Mouse (Mus musculus) liver, adult 2 months (tissue): Measurements from ENCODE around the gene Tmem82.

Experiments used
- CTCF ChIP-seq: fragments of 200-500 bp; IDR thresholded peaks from 2 replicates; pipeline ENCODE4 v1.5.1; 2011; ENCODE audit warnings: low read depth, low read length, control low read depth
- POLR2A ChIP-seq: fragments of 200-500 bp; IDR thresholded peaks from 2 replicates; pipeline ENCODE4 v1.6.1; 2011; ENCODE audit warnings: low read length, control low read depth; ENCODE audit not compliant: insufficient read depth; ENCODE audit errors: extremely low read depth

- TF ChIP-seq CTCF (no peak), POLR2A (no peak)
Observed at GRCm38 (mm10) chr4:141663122-141663931, 44.9 kb upstream of the Tmem82 start.
